Mouse (Mus musculus): ENCODE data around the gene Cyp2c55. TPM values are rescaled to one million over a fixed set of nuclear protein-coding genes. Genes with fewer than 3 reads are reported as not detected.

Gene Cyp2c55
- polyA plus RNA-seq, 1 experiment, result 0.05 TPM

DNA sequence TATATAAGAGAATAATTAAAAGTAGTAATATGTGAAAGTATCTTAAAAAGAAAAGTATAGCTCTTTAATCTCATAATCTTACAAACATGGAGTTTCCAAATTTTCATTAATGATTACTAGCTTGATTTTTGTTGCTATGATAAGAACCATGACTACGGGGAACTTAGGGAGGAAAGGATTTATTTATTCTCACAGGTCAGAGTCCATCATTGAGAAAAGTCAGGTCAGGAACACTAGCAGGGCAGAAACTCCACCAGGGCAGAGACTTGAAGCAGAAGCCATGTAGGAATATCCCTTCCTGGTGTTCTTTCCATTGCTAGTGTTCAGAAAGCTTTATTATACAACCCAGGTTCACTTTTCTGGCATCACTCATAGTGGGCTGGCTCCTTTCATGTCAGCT is 8.1 kb upstream of the Cyp2c55 start:
- no peaks in the 10 kb centered on the region for H3K27me3 ChIP-seq (ENCODE audit: control insufficient read depth, insufficient read depth, low read length)
- no peak overlapping the region for H3K27ac ChIP-seq (ENCODE audit: insufficient read depth, low read length)

GRCm38 (mm10) chr19:39005132-39005531 is 1.7 kb upstream of the Cyp2c55 start:
- H3K4me3 ChIP-seq (ENCODE audit: extremely low read depth, insufficient read depth, insufficient read length), result no peak overlapping the region; the same call in 1 of the 2 replicates
- DNase-seq (ENCODE audit: low read depth in 1 of 2, low spot score in 2 of 2), result no peak
- H3K36me3 ChIP-seq (ENCODE audit: control insufficient read depth, insufficient read depth, low read length), result no peaks in the 10 kb centered on the region
- 84% methylated on average over 1 of the region's 1 CpGs for WGBS
- no peaks in the 10 kb centered on the region for H3K27me3 ChIP-seq (ENCODE audit: control insufficient read depth, insufficient read depth, low read length)
- TF ChIP-seq POLR2A (IDR thresholded peaks at IDR 0.05; ENCODE audit: low read depth, low read length) (no peak), CTCF (IDR thresholded peaks at IDR 0.05; ENCODE audit: extremely low read depth, insufficient read depth, insufficient read length, insufficient replicate concordance) (no peak)
- H3K4me1 ChIP-seq (ENCODE audit: control insufficient read depth, insufficient read depth, insufficient read length), result no peaks in the 10 kb centered on the region
- H3K27ac ChIP-seq (ENCODE audit: insufficient read depth, low read length), result no peak overlapping the region

More for the DNA sequence above, 8.1 kb upstream of the Cyp2c55 start:
- WGBS, result 89% methylated on average over 1 of the region's 1 CpGs
- no peaks in the 10 kb centered on the region for H3K4me1 ChIP-seq (ENCODE audit: control insufficient read depth, insufficient read depth, insufficient read length)
- no peak for TF ChIP-seq CTCF (IDR thresholded peaks at IDR 0.05; ENCODE audit: extremely low read depth, insufficient read depth, insufficient read length, insufficient replicate concordance)
- TF ChIP-seq POLR2A (IDR thresholded peaks at IDR 0.05; ENCODE audit: low read depth, low read length), result no peak
- DNase-seq (ENCODE audit: low read depth in 1 of 2, low spot score in 2 of 2), result no peak
- no peak overlapping the region for H3K4me3 ChIP-seq (ENCODE audit: extremely low read depth, insufficient read depth, insufficient read length)
- no peaks in the 10 kb centered on the region for H3K36me3 ChIP-seq (ENCODE audit: control insufficient read depth, insufficient read depth, low read length)

DNA sequence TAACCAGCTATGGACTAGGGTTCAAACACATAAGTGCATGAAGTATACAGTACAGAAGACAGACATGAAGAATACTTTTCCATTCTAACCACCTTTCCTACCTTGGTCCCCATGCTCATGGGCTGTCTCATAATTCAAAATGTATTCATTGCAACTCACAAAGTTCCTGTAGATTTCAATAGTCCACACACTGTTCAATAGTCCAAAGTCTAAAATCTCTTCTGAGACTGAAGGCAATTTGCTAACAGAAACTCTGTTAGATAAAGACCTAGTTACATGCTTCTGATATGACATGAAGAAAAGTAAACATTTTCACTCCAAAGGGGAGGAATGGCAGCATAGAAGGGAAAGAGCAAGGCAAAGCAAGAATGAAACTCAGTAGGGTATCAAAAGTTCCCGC is 51.1 kb downstream of the Cyp2c55 start:
- Histone ChIP-seq H3K36me3 (ENCODE audit: control insufficient read depth, insufficient read depth, low read length) (no peaks in the 10 kb centered on the region), H3K4me1 (ENCODE audit: control insufficient read depth, insufficient read depth, insufficient read length) (no peaks in the 10 kb centered on the region), H3K27ac (ENCODE audit: insufficient read depth, low read length) (no peak overlapping the region), H3K4me3 (ENCODE audit: extremely low read depth, insufficient read depth, insufficient read length) (no peak overlapping the region), H3K27me3 (ENCODE audit: control insufficient read depth, insufficient read depth, low read length) (no peaks in the 10 kb centered on the region)
- TF ChIP-seq POLR2A (IDR thresholded peaks at IDR 0.05; ENCODE audit: low read depth, low read length), result no peak
- TF ChIP-seq CTCF (IDR thresholded peaks at IDR 0.05; ENCODE audit: extremely low read depth, insufficient read depth, insufficient read length, insufficient replicate concordance), result no peak
- 90% methylated on average over 1 of the region's 1 CpGs for WGBS
- DNase-seq (ENCODE audit: low read depth in 1 of 2, low spot score in 2 of 2), result no peak

DNA sequence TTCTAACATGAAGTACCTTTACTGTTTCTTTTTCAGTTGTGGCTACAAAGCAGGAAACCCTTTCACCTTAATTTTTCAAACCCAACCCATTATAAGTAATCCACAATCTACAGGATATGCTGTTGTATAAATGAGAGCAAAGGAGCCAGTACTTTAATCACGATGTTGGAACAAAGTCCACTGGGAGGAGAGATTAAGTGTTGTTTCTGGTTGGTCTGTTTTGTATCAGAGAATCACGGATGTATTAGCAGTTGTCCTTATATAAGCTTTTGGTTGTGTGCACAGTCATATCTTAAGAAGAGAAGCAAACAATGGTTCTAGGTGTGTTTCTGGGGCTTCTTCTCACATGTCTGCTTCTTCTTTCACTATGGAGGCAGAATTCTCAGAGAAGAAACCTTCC is 53.9 kb downstream of the Cyp2c55 start, which contains the start of gene Cyp2c65:
Cyp2c65 (plus strand) TSS at position 297 of the 400 bp plus-strand sequence.
- Histone ChIP-seq H3K4me1 (ENCODE audit: control insufficient read depth, insufficient read depth, insufficient read length) (no peaks in the 10 kb centered on the region), H3K36me3 (ENCODE audit: control insufficient read depth, insufficient read depth, low read length) (no peaks in the 10 kb centered on the region), H3K27ac (ENCODE audit: insufficient read depth, low read length) (no peak within 1 kb of the TSS), H3K4me3 (ENCODE audit: extremely low read depth, insufficient read depth, insufficient read length) (no peak within 1 kb of the TSS), H3K27me3 (ENCODE audit: control insufficient read depth, insufficient read depth, low read length) (no peaks in the 10 kb centered on the region)
- WGBS, result 66% methylated on average over 2 of the region's 2 CpGs
- TF ChIP-seq CTCF (IDR thresholded peaks at IDR 0.05; ENCODE audit: extremely low read depth, insufficient read depth, insufficient read length, insufficient replicate concordance), result no peak
- no peak for TF ChIP-seq POLR2A (IDR thresholded peaks at IDR 0.05; ENCODE audit: low read depth, low read length)
- no peak for DNase-seq (ENCODE audit: low read depth in 1 of 2, low spot score in 2 of 2)

Other genes starting within 250 kb of the Cyp2c55 start
- gene Noc3l, start 187.8 kb upstream of the Cyp2c55 start, polyA plus RNA-seq (2012; rRNA removed), result 2.1 and 2.6 TPM in 2 replicates
- 1.0 and 1.7 TPM in 2 replicates for gene Tbc1d12, start 170.4 kb upstream of the Cyp2c55 start, polyA plus RNA-seq (2012; rRNA removed)
- gene Hells, start 76.1 kb upstream of the Cyp2c55 start, polyA plus RNA-seq (2012; rRNA removed), result 0.79 and 0.87 TPM in 2 replicates
- not detected in 2 replicates for gene Cyp2c65, start 54.0 kb downstream of the Cyp2c55 start, polyA plus RNA-seq (2012; rRNA removed)
- not detected in 2 replicates for gene Cyp2c66, start 106.9 kb downstream of the Cyp2c55 start, polyA plus RNA-seq (2012; rRNA removed)